Mouse (Mus musculus) lung, postnatal 0 days (tissue): Measurements from ENCODE around the gene Acd. TPM values are rescaled to one million over a fixed set of nuclear protein-coding genes. Genes with fewer than 3 reads are reported as not detected.
A peak's percentile ranks its signal among the peaks of the same experiment; 100 is the strongest.

Experiments used
- ATAC-seq: fragments of 200-750 bp; cut with Nextera tagmentation; 2 replicates; pipeline ENCODE4 v1.8.0; 2017; ENCODE audit warnings: moderate library complexity
- DNase-seq: peaks from one replicate; pipeline ENCODE4 v3.0.0-alpha.2; 2016; ENCODE audit warnings: low spot score
- H3K27ac ChIP-seq: fragments of 300-500 bp; sonication (generic); 2 replicates; pipeline ENCODE4 v1.5.1; 2014; ENCODE audit warnings: antibody characterized with exemption, mild to moderate bottlenecking, low read length, mixed read lengths
- H3K27me3 ChIP-seq: fragments of 300-500 bp; sonication (generic); replicated peaks from 2 replicates; pipeline ENCODE4 v1.6.1; 2014; ENCODE audit warnings: low read length, mixed read lengths; ENCODE audit not compliant: insufficient read depth
- H3K36me3 ChIP-seq: fragments of 300-500 bp; sonication (generic); 2 replicates; pipeline ENCODE4 v1.6.1; 2014; ENCODE audit warnings: low read length, mixed read lengths; ENCODE audit not compliant: insufficient read depth
- H3K4me1 ChIP-seq: fragments of 300-500 bp; sonication (generic); 2 replicates; pipeline ENCODE4 v1.6.1; 2014; ENCODE audit warnings: antibody characterized with exemption, low read depth, low read length, mixed read lengths; ENCODE audit not compliant: insufficient read depth
- H3K4me2 ChIP-seq: fragments of 300-500 bp; sonication (generic); replicated peaks from 2 replicates; pipeline ENCODE4 v1.6.1; 2014; ENCODE audit warnings: low read depth, mild to moderate bottlenecking, low read length, moderate library complexity, mixed read lengths
- H3K4me3 ChIP-seq: fragments of 300-500 bp; sonication (generic); 2 replicates; pipeline ENCODE4 v1.5.1; 2014; ENCODE audit warnings: low read depth, low read length
- H3K9ac ChIP-seq: fragments of 300-500 bp; sonication (generic); replicated peaks from 2 replicates; pipeline ENCODE4 v1.6.1; 2014; ENCODE audit warnings: low read depth, mild to moderate bottlenecking
- H3K9me3 ChIP-seq: fragments of 300-500 bp; sonication (generic); 2 replicates; pipeline ENCODE4 v1.6.1; 2016; ENCODE audit warnings: low read length, mixed read lengths
- CTCF ChIP-seq: IDR thresholded peaks from 2 replicates; pipeline ENCODE4 v1.5.1; 2016; ENCODE audit warnings: antibody characterized with exemption, mild to moderate bottlenecking
- EP300 ChIP-seq: IDR thresholded peaks from 2 replicates; pipeline ENCODE4 v1.6.1; 2016; ENCODE audit warnings: antibody characterized with exemption, mild to moderate bottlenecking, control low read depth
- WGBS: fragments of 180-500 bp; shearing (Covaris S2); extraction: QIAGEN DNeasy Blood & Tissue Kit; methylation state at CpG from one replicate; pipeline ENCODE4 v1.1.7; 2014; 5-methylcytosine and 5-hydroxymethylcytosine counted together
- polyA plus RNA-seq: library from polyadenylated mRNA; unstranded; fragments of >200 nt; fragmentation: Nextera tagmentation; extraction: Ambion mirVana; gene quantifications from 2 replicates; pipeline ENCODE4 v1.2.1, GENCODE M21; 2015

The Acd gene
- 40.5 and 45.8 TPM in 2 replicates for polyA plus RNA-seq

DNA sequence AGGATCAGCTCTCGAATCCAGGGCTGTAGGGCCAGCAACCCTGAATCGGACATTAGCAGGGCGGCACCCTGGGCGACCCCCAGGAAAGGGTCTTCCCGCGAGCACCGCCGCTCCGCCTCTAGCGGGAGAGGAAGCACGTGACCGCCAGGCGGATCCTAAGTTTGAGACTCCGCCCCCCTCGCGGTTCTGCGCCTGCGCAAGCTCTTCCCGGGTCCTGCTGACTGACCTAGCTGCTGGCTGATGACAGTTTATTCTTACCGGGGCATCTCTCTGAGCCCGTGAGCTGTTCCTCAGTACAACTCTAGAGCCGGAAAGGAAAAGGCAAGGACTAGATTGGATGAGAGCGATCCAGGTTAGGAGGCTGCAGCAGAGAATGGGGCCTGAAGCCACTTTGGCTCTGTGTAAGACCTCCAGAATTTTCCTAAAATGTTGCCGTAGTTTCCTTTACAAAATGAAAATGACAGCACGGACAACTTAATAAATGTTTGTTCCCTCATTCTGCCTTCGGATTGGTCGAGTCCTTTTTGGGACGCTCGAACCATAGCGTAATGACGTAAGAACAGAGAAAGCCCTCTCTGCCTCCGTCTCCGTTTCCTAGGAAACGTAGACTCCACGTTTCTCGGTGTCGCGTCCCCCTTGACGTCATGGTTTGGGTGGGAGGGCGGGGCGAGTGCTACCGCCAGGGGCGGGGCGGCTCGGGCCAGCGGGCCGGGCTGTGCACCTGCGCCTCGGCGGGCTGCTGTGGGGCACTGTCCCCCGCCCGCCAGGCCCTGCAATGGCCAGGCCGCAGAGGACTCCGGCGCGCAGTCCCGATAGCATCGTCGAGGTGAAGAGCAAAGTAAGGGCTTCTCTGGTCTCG is at the start of gene Acd, which contains the start of gene Pard6a:
Acd (minus strand) TSS at position 137 of the 859 bp plus-strand sequence.
Pard6a (plus strand) TSS at position 183 of the 859 bp plus-strand sequence.
- Histone ChIP-seq H3K27me3 (no peaks in the 10 kb centered on the region), H3K9me3 (no peaks in the 10 kb centered on the region), H3K4me1 (peaks cover 6% of the 10 kb centered on the region; the same call in 1 of the 2 replicates), H3K4me2 (peak within 1 kb of the TSS; percentile 90), H3K27ac (peak within 1 kb of the TSS; percentile 91), H3K36me3 (peaks cover 13% of the 10 kb centered on the region; the same call in 1 of the 2 replicates), H3K9ac (peak within 1 kb of the TSS; percentile 52), H3K4me3 (peak within 1 kb of the TSS; percentile 74)
- WGBS, result under 1% methylated on average over 60 of the region's 60 CpGs
- 0 out of 2 replicates have a peak, but pooled peaks have one; percentile 7 for TF ChIP-seq CTCF
- no peak for TF ChIP-seq EP300
- ATAC-seq, result peak; percentile 89
- peak; percentile 96 for DNase-seq

DNA sequence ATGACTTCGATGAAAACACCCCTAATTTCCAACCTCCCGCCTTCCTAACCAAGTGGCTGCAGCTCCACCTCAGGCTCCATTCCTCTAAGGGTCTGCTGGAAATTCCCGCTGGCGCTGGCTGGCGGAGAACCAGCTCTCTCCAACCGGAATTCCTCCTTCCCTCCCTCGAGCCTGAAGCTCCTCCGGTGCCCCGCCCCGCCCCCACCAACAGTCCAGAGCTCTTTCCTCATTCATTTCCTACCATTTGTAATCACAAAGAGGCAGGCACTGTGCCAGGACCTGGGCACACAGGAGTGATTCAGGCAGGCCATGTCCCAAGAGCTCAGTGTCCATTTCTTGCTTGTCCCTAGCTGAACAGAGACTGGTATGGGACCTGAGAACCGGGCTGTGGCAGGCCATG is 49.7 kb upstream of the Acd start:
- H3K36me3 ChIP-seq, result no peaks in the 10 kb centered on the region
- H3K4me1 ChIP-seq, result peaks cover 5% of the 10 kb centered on the region; the same call in 1 of the 2 replicates
- ATAC-seq, result peak; percentile 83
- H3K27ac ChIP-seq, result peak overlapping the region; percentile 73
- WGBS, result 4% methylated on average over 11 of the region's 11 CpGs
- TF ChIP-seq EP300 (peak; percentile 69), CTCF (no peak)
- H3K4me2 ChIP-seq, result peak overlapping the region; percentile 34
- no peaks in the 10 kb centered on the region for H3K27me3 ChIP-seq
- DNase-seq, result peak; percentile 93
- H3K9ac ChIP-seq, result no peak overlapping the region
- no peak overlapping the region for H3K4me3 ChIP-seq
- no peaks in the 10 kb centered on the region for H3K9me3 ChIP-seq

DNA sequence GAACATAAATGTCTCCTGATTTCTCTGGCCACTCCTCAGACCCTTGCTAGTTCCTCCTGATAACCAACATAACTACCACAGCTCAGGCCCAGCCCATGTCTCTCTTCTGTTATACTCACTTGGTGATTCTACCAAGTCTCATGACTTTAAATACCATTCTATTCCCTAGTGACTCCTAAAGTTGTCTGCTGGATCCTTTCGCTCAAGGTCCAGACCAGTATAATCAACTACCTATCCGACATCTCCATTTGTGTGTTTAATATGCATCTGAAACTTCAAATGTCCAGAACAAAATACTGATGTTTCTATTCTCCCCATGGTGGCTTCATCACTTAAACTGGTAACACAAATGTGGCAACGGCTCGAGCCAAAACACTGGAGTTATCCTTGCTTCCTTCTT is 42.4 kb upstream of the Acd start:
- Histone ChIP-seq H3K9me3 (no peaks in the 10 kb centered on the region), H3K9ac (no peak overlapping the region), H3K4me3 (no peak overlapping the region), H3K27ac (no peak overlapping the region), H3K4me2 (no peak overlapping the region), H3K4me1 (no peaks in the 10 kb centered on the region), H3K36me3 (no peaks in the 10 kb centered on the region), H3K27me3 (no peaks in the 10 kb centered on the region)
- 74% methylated on average over 4 of the region's 4 CpGs for WGBS
- ATAC-seq, result no peak
- DNase-seq, result no peak
- TF ChIP-seq EP300 (no peak), CTCF (no peak)

DNA sequence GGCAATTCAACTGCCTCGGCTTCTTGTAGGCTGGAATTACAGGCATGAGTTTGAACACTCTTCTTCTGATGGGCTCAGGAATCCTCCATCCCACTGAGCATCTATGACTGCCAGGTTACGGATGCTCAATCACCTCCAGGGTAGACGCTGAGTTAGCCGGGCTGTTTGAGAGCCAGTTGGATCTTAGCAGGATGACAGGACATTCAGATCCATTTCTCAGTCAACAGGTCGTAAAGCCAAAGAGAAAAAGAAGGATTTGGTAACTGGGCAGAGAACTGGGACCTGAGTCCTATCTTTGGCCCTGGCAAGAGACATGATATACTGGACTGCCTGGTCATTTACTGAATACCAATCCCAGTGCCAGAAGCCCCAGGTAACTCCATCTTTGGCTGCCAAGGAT is 38.3 kb upstream of the Acd start:
- H3K27ac ChIP-seq, result no peak overlapping the region
- no peaks in the 10 kb centered on the region for H3K27me3 ChIP-seq
- H3K36me3 ChIP-seq, result no peaks in the 10 kb centered on the region
- no peaks in the 10 kb centered on the region for H3K4me1 ChIP-seq
- DNase-seq, result no peak
- H3K9ac ChIP-seq, result no peak overlapping the region
- TF ChIP-seq CTCF (no peak), EP300 (no peak)
- no peak overlapping the region for H3K4me2 ChIP-seq
- no peaks in the 10 kb centered on the region for H3K9me3 ChIP-seq
- no peak for ATAC-seq
- no peak overlapping the region for H3K4me3 ChIP-seq
- WGBS, result 87% methylated on average over 5 of the region's 5 CpGs

DNA sequence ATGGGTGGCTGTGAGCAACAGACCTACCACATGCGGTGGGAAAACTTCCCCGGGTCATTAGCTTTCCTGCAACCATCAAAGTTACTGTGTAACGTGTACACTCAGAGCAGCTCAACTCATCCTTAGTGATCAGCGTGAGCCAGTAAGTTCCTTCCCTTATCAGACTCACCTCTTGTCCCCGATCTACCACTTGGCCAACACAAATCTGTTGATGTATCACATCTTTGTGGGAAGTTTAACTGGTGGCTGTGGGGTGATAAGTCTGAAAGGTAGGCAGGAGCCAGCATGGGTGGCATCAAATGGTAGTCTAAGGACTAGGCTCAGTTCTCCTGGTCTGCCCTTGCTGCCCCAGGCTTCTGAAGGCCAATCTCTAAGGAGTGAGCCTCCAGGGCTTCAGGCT is 31.3 kb upstream of the Acd start:
- H3K4me1 ChIP-seq, result no peaks in the 10 kb centered on the region
- H3K27ac ChIP-seq, result no peak overlapping the region
- H3K27me3 ChIP-seq, result no peaks in the 10 kb centered on the region
- TF ChIP-seq EP300 (no peak), CTCF (no peak)
- WGBS, result 89% methylated on average over 5 of the region's 5 CpGs
- H3K4me3 ChIP-seq, result no peak overlapping the region
- no peaks in the 10 kb centered on the region for H3K9me3 ChIP-seq
- no peak for ATAC-seq
- no peak overlapping the region for H3K4me2 ChIP-seq
- no peak for DNase-seq
- H3K36me3 ChIP-seq, result 0 out of 2 replicates have a peak, but pooled peaks cover 7% of the 10 kb centered on the region
- H3K9ac ChIP-seq, result no peak overlapping the region

DNA sequence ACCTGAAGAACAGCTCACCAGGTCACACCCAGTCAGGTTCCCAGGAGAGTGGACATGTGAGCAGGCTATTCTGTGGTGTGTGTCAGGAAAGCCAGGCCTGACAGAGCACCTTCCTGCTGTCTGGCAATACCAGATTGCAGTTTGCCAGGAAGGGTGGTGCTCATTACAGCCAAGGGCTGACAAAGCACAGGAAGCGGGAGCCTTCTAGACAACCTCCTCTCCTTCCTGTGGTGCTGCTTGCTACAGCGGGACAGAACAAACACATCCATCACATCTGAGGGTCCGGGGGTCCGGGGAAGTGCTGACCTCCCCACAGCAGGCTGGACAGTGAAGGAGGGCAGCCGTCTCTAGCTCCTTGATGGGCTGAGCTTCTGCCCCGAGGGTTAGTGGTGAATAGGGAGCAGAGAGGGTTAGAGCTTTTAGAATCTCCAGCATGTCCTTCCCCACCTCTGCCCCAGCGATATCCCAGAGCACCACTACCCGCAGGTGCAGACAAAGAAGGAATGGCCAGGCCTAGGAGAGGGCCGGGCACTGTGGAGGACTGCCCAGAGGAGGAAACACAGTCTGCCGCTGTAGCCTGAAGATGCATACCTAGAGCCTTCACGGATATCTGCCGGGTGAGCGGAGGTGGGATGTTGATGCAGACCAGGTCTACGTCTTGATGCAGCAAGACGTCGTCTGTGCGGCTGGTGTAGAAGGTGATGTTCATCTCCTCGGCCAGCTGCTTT is 26.7 kb upstream of the Acd start:
- Histone ChIP-seq H3K36me3 (peaks cover 7% of the 10 kb centered on the region; the same call in 1 of the 2 replicates), H3K9ac (no peak overlapping the region), H3K9me3 (no peaks in the 10 kb centered on the region), H3K4me3 (no peak overlapping the region), H3K27me3 (no peaks in the 10 kb centered on the region), H3K4me1 (no peaks in the 10 kb centered on the region), H3K27ac (peak overlapping the region; percentile 81), H3K4me2 (0 out of 2 replicates have a peak overlapping the region, but pooled peaks have one; percentile 8)
- no peak for TF ChIP-seq CTCF
- TF ChIP-seq EP300, result peak; percentile 97
- DNase-seq, result peak; percentile 75
- ATAC-seq, result peak; percentile 95
- 62% methylated on average over 18 of the region's 18 CpGs for WGBS
